Mouse (Mus musculus) neutrophil, adult 5-6 weeks (primary cell): ENCODE measurements around the gene Hepacam2. TPM values are rescaled to one million over a fixed set of nuclear protein-coding genes. Genes with fewer than 3 reads are reported as not detected.
A peak's percentile ranks its signal among the peaks of the same experiment; 100 is the strongest.
"Not testable (repeated sequence)": the region's sequence is repeated elsewhere in the genome, so short reads cannot be mapped to it uniquely, and the experiment has no call there.

ENCODE experiments used
- ATAC-seq: fragments of 151-379, 151-347 bp; 2 replicates; pipeline ENCODE4 v1.8.0; 2017; ENCODE audit warnings: mild to moderate bottlenecking, moderate TSS enrichment; ENCODE audit not compliant: insufficient number of reproducible peaks, poor library complexity, low FRiP score, severe bottlenecking; ENCODE audit errors: extremely low read depth
- total RNA-seq: library from RNA; stranded (forward); fragments of 200-1000 nt; gene quantifications from 2 replicates; pipeline ENCODE4 v1.2.3, GENCODE M21; 2017

Gene Hepacam2
- 11.3 and 13.6 TPM in 2 replicates for total RNA-seq

DNA sequence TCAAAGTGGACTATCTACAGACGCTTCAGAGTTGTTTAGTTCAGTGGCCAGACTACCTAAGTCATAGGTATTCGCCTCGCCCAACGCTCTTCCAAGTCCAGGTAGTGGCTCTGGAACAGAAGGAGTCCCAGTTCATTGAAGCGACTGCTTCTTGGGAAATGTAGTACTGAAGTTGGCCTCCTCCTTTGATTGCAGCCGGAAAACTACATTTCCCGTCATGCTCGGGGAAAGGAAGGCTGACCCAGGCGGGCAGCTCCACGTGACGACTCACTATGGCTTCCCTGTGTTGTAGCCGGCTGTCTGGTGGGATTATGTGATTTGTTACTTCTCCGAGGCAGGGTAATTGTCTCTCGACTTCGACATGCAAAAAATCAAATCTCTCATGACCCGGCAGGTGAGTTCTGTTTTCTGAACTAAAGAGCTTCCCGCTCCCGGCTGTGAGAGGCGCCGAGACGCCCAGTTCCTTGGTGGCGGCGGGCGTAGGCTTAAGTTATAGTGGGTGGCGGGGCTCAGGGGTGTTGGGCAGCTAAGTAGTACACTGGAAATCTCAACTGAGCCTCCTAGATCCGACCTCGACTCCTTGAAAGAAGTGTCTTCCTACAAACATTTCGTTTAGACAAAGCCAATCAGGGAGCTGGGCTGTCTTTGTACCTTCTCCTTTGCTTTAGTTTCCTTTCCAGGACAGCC is at the start of gene Hepacam2, which contains the start of gene Vps50:
Gene Hepacam2 (minus strand): TSS at position 137 of the 687 bp plus-strand sequence.
Gene Vps50 (plus strand): TSS at position 221 of the 687 bp plus-strand sequence.
- peak; percentile 98 for ATAC-seq

- no peak for ATAC-seq
These were observed 46.9 kb upstream of the Hepacam2 start for GRCm38 (mm10) chr6:3544970-3545369.

DNA sequence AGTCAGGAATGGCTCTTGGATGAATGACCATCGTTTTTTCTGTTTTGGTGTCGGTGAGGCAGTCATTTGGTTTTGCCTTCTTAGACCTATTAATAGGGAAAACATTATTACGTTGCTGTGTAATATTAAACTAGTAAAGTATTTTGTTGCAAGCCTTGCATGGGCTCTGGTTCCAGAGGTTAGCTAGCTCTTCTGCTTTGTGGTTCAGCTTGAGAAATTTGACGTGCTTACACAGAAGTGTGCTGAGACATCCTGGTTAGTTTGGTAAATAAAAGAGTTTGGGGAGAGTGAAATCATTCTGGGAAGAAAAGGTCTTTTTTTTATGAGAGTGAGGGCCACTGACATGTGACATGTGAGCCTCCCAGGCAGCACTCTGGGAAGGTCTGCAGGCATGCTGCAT is 45.8 kb upstream of the Hepacam2 start:
- ATAC-seq, result no peak

DNA sequence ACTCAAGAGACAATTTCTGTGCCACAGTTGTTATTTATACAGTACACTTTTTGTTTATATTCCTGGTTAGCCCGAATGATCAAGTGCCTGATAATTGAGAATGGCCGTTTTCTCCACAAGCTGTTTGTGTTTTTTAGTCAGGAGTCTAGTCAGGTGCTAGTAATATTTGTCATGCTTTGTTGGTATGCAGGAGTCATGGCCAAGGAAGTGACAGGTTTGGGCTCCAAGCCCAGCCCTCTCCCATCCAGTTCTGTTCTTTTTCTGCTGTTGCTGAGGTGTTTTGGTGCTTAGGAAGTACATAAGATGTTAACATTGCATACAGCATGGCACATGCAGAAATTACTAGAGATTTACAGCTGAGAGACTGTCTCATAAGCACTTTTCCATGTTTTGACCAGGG is 41.4 kb upstream of the Hepacam2 start:
- ATAC-seq, result no peak

GRCm38 (mm10) chr6:3536048-3536447 is 38.0 kb upstream of the Hepacam2 start:
- ATAC-seq, result no peak

DNA sequence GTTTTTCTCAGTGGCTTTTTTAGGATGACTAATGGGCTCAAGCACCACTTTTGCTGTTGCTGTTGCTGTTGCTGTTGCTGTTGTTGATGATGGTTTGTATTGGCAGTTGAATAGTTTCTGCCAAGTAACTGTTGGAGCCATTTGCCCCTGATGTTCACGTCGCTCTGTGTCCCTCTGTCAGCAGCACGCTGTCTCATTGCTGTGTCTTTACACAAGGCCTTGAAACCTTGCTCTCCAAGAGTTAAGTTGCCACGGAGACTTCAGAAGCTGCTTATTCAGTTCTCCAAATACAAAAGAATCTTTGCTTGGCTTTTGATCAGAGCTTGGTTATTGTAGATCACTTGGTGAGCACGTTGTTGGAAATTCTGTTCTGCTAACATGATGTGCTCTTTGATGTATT is 33.3 kb upstream of the Hepacam2 start:
- ATAC-seq, result no peak

GRCm38 (mm10) chr6:3528198-3528597 is 30.1 kb upstream of the Hepacam2 start:
- no peak for ATAC-seq

DNA sequence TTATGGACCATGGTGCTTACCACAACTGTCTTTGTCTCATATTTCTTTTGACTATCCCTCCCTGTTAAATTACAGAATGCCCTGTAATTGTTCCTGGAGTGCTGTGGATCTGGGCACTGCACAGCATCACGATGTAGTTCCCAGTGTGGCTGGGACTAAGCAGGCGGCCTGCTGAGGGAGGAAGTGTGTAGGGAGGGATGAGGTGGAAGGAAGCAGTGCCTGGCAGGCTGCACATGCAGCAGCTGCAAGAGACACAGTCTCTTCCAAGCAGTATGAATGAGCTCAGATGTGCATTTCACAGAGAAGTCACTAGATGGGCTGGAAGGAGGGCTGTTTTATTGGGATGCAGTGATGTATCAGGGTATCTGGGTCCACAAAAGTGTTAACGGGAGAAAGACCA is 14.5 kb upstream of the Hepacam2 start:
- no peak for ATAC-seq

DNA sequence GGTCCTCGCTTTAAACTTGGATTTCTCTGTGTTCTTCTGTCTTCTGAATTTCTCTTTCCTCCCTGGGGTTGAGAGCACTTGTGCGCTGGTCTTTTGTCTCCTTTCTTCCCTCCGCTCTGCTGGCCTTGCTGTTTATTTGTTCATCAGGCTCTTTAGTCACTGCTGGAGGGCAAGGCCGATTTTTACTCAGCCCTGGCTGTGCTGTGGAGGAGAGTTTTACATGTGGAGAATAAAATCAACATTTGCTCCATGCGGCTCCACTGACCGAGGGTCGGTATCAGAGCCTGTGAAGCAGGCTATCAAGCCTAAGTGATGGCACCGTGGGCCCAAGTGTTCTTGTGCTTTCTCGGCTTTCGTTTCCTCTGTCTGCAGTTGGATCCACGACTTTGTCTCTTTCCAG is 13.5 kb upstream of the Hepacam2 start:
- no peak for ATAC-seq

DNA sequence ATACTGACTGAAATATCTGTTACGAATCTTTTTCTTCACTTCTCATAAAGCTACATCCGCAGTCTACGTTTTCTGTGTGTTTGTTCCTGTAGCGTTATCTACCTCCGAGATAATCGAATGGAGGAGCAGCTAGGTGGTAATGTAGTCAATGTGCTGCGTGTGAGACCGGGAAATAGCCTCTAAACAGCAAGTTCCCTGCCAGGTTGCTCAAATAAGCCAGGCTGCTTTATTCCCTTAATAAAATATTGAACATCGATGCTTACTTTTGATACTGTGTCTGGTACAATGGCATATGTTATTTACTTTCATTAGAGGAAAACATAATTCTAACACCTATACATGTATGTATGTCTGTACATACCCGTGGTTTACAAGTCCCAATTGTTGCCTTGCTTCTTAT is 13.0 kb upstream of the Hepacam2 start:
- ATAC-seq, result no peak

GRCm38 (mm10) chr6:3509782-3510181 is 11.7 kb upstream of the Hepacam2 start:
- ATAC-seq, result peak; percentile 89

DNA sequence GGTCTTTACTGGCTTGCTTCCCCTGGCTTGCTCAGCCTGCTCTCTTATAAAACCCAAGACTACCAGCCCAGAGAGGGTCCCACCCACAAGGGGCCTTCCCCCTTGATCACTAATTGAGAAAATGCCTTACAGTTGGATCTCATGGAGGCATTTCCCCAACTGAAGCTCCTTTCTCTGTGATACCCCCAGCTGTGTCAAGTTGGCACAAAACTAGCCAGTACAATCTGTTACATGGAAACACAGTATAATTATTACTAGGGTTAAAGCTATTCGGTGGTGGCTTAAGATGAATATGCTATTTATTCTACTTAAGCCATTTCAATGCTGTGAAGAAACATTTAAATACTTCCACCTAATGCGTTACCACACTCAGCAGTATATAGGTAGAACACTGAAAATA is 10.1 kb upstream of the Hepacam2 start:
- ATAC-seq, result not testable (repeated sequence)

GRCm38 (mm10) chr6:3507078-3507477 is 9.0 kb upstream of the Hepacam2 start:
- no peak for ATAC-seq

- ATAC-seq, result no peak
These were observed 7.2 kb upstream of the Hepacam2 start for GRCm38 (mm10) chr6:3505289-3505688.

DNA sequence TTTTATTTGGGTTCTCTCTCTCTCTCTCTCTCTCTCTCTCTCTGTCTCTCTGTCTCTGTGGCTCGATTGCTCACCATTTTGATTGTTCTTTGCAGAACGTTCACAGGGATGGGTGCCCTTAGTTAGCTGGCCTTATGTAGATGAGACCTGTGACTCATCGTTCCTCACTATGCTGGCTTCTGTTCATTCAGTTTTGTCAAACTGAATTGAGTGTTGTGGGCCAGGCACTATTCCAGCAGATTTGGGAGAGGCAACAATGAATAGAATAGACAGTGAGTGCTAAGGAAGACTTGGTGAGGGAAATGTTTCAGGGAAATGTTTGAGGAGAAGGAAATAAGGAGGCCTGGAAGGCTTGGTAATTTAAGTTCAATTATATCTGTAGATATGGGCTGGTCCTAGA is 2.2 kb upstream of the Hepacam2 start:
- no peak for ATAC-seq

GRCm38 (mm10) chr6:3496210-3496609 is 1.9 kb downstream of the Hepacam2 start:
- peak; percentile 57; the same call in 1 of the 2 replicates for ATAC-seq

- peak; percentile 27; the same call in 1 of the 2 replicates for ATAC-seq
These were observed 3.8 kb downstream of the Hepacam2 start for GRCm38 (mm10) chr6:3494285-3494684.

GRCm38 (mm10) chr6:3487355-3487754 is 10.7 kb downstream of the Hepacam2 start:
- peak; percentile 37; the same call in 1 of the 2 replicates for ATAC-seq

DNA sequence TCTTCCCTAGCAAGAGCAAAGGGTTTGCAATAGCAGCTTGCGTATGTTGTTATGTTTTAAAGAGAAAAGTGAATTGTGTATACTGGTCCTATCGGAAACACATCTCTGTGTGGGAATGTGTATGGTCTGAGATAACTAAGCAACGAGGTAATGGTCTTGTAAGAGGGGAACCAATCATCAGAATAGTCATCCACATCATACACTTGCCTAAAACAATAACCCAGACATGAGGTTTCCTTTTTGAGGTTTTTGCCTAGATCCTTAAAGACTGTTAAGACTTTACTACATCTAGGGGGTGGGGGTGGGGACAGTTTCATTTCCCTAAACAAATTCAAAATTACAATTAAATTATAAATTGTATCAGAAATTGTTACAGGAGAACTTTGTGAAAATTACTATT is 13.0 kb downstream of the Hepacam2 start:
- ATAC-seq, result no peak

DNA sequence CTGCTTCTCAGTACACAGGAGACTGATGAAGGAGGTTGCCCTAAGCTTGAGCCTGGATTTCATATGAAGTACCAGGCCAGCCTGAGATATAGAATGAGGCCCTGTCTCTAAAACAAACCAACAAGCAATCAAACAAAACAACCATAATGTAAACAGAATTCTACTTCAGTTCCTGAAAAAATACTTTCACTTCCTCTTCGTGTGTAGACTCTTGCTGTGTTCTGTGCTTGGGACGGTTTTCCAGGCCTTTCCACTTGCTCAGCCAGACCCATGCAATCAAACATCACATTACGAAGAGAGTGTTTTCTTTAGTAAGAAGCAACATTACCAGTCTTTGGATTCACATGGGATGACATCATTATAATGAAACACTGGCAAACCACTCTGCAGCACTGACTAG is 16.4 kb downstream of the Hepacam2 start:
- ATAC-seq, result peak; percentile 56; the same call in 1 of the 2 replicates

DNA sequence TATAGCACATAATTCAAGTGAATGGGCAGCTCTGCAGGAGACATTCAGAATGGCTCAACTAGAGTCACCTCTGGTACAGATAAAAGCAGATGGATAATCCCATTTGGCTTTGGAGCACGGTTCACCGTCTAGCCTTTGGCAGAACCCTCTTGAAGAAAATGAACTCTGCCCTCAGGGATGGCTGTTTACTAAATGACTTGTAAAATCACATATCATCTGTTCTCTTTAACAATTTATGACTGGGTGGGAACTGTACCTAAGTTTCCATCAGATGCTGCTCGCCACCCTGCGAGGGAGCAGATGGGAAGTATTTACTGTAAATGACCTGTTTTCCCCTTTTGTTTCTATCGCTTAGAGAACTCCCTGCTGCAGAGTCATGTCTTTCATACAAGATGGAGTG is 18.2 kb downstream of the Hepacam2 start:
- no peak for ATAC-seq
